In the genomic region with DNA sequence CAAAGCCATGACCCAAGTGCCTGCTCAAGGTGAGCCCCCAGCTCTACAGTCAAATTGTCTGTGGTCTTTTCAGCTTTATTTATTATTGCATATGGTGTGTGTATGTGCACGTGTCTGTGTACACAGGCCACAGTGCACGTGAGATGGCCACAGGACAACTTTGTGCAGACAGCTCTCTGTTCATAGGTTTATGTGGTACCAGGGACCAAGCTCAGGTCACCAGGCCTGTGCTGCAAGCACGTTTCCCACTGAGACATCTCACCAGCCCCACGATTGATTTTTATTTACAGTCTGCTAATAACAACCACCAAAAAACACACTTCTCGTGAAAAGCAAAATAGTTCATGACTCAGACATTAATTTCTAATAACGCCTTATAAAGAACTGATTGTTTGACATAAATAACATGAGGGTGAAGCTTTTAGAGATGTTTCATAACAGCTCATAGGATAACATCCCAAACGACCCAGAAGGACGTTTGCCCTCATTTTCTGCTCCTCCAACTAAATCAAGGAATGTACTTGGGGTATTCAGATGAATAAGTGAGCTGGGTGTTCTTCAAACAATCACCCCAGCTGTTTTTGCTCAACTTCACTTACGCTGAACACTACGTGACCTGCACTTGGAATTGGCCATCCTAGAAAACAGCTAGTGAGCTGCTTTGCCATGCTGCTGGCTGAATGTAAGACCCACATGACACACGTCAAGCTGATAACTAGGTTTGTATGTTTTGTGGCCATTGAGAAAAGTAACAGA, we compare ENCODE assay signal across 19 mouse cellular contexts. TPM values are rescaled to one million over a fixed set of nuclear protein-coding genes. Genes with fewer than 3 reads are reported as not detected.
"Had no signal": no experiment of that assay in that cellular context is flagged by ENCODE, and none has a peak within 500 bp of the region (broad histone marks: within the 10 kb centered on the region; RNA-seq: fewer than 3 reads in every experiment).

No protein-coding gene starts in this region.

- H3K9me3 ChIP-seq: limb, embryonic 15.5 days; liver, embryonic 13.5 days; liver, embryonic 15.5 days; midbrain, embryonic 10.5 days; midbrain, embryonic 12.5 days; neural tube, embryonic 13.5 days; neural tube, embryonic 15.5 days had no signal

- H3K36me3 ChIP-seq: limb, embryonic 15.5 days; liver, embryonic 13.5 days; liver, embryonic 15.5 days; midbrain, embryonic 10.5 days; midbrain, embryonic 12.5 days; neural tube, embryonic 13.5 days; neural tube, embryonic 15.5 days had no signal

- H3K4me3 ChIP-seq: limb, embryonic 15.5 days; liver, embryonic 13.5 days; liver, embryonic 15.5 days; midbrain, embryonic 10.5 days; midbrain, embryonic 12.5 days; myocyte; neural tube, embryonic 13.5 days; neural tube, embryonic 15.5 days had no signal

- H3K4me1 ChIP-seq: limb, embryonic 15.5 days; liver, embryonic 13.5 days; liver, embryonic 15.5 days; midbrain, embryonic 10.5 days; midbrain, embryonic 12.5 days; neural tube, embryonic 13.5 days; neural tube, embryonic 15.5 days had no signal

- H3K4me2 ChIP-seq: limb, embryonic 15.5 days; liver, embryonic 13.5 days; liver, embryonic 15.5 days; midbrain, embryonic 12.5 days; neural tube, embryonic 13.5 days; neural tube, embryonic 15.5 days had no signal

- H3K27ac ChIP-seq: limb, embryonic 15.5 days; liver, embryonic 13.5 days; liver, embryonic 15.5 days; midbrain, embryonic 10.5 days; midbrain, embryonic 12.5 days; neural tube, embryonic 13.5 days; neural tube, embryonic 15.5 days had no signal

- H3K27me3 ChIP-seq: limb, embryonic 15.5 days; liver, embryonic 13.5 days; liver, embryonic 15.5 days; midbrain, embryonic 12.5 days; neural tube, embryonic 13.5 days; neural tube, embryonic 15.5 days had no signal

- DNase-seq: liver, embryonic 13.5 days; liver, postnatal 0 days; midbrain, embryonic 14.5 days; retina, postnatal 1 day; right cerebral cortex, adult 18-20 months; right cerebral cortex, postnatal 25 days; right cerebral cortex, postnatal 4 days; spleen, adult 18-20 months; thymus, adult 18-20 months; thymus, postnatal 14 days; thymus, postnatal 36 days had no signal

- ATAC-seq: liver, postnatal 0 days; midbrain, embryonic 16.5 days had no signal

- H3K9ac ChIP-seq: limb, embryonic 15.5 days; liver, embryonic 13.5 days; liver, embryonic 15.5 days; liver, postnatal 0 days; midbrain, embryonic 12.5 days; neural tube, embryonic 13.5 days; neural tube, embryonic 15.5 days had no signal

RNA-seq across cellular contexts. Expression of gene Atp8b4, which starts 15.0 kb away (rescaled TPM):
- polyA plus RNA-seq: midbrain, embryonic 16.5 days; neural tube, embryonic 13.5 days had no signal
